Mouse (Mus musculus) heart, adult 2 months (tissue): ENCODE results near the gene Prnd.

ENCODE experiments used
- CTCF ChIP-seq: fragments of 200-600 bp; IDR thresholded peaks from 2 replicates; pipeline ENCODE4 v1.8.1; 2022; ENCODE audit warnings: antibody characterized with exemption, mild to moderate bottlenecking, moderate library complexity
- EP300 ChIP-seq: fragments of 200-500 bp; IDR thresholded peaks from 2 replicates; pipeline ENCODE4 v1.6.1; 2011; ENCODE audit warnings: low read depth, low read length, control low read depth; ENCODE audit not compliant: insufficient read depth
- POLR2A ChIP-seq: fragments of 200-500 bp; IDR thresholded peaks from 2 replicates; pipeline ENCODE4 v1.6.1; 2011; ENCODE audit warnings: mild to moderate bottlenecking, low read depth, low read length, control low read depth; ENCODE audit not compliant: insufficient read depth

DNA sequence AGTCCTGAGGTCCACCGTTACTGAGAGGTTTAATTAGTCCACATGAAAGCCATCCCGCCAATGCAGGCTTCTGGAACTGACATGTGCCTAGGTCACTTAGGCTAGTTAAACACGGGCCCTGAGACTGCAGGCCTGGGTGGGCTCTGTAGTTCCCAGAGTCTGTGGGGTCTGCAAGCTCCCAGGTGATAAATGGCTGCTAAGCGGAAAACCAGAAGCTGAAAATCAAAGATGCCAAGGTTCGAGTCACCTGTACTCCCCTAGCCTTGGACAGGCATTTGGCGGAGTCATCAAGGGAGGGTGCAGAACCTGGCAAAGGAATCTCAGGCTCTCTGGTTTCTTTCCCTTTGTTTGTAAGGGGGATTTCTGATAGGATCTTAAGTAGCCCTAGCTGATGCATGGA lies 9.2 kb upstream of the Prnd start:
- no peak for TF ChIP-seq POLR2A
- no peak for TF ChIP-seq CTCF
- no peak for TF ChIP-seq EP300
